Mouse (Mus musculus) ovary, postnatal 36 days (tissue): ENCODE data around the gene Fgfr2.
"Not testable (repeated sequence)": the region's sequence is repeated elsewhere in the genome, so short reads cannot be mapped to it uniquely, and the experiment has no call there.

Experiments
- DNase-seq: peaks from one replicate; pipeline ENCODE4 v3.0.0; 2022; ENCODE audit warnings: low spot score, mixed read lengths

Fgfr2 gene

DNA sequence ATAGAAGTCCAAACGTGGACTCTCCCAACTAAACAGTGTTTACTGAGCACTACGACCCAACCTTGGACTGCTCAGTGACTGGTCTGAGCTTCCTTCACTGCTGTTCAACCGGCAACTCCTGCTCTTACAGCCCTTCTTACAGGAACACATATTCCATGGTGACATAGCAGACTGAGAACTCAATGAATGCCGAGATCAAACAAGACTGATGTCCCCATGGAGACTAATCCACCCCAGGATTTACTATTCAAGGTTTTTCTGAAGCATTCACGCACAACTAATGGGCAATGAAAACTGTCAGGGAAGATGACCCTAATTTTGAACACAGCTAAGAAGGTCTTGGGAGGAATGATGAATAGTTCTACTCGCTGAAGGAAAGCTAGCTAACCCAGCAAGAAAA is 2650.5 kb downstream of the Fgfr2 start:
- no peak for DNase-seq

DNA sequence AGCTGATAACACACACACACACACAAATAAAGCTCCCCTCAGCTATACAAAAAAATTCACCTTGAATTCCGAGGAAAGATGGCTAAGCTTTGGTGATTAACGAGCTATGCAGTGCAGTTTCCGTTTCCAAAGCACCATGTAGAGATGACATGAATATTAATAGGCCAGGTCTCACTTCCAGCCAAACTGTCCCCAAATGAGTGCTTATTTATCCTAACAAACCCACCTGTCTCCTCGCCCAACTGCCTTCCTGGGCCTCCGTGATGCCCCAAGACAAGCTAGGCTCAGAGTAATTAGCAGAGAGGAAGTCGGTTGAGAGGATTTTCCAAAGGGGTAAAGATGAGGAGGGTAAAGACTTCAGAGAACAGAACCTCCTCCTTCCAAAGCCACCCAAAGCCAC is 2652.1 kb downstream of the Fgfr2 start:
- DNase-seq: no peak

DNA sequence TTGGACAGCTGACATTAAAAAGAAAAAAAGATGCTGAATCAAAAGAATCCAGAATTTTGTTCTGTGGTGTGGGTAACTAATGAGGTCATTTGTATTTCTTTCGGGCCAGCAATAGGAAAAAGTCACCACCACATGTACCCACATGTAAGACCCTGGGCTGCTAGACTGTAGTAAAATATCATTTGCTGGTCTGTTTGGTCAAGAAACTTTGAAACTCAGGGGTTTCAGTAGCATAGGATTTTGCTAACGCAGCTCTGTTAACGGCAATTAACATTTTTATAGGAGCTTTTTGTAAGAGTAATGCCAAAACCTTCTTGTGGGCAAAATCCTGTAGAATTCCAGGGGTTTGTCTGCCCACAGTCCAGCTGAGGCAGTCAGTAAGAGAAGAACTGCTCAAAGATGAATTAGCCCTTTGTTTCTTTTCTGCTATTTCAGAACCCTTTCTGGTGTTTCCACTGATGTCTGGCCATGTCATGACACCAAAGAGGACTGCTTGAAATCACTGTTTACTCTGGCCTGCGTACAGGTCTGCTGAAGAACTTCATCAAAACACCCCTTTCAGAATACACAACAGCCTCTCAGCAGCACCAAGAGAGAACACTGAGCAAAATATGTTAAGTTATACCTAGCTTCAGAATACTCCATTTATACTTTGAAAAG is 2667.4 kb downstream of the Fgfr2 start:
- no peak for DNase-seq

DNA sequence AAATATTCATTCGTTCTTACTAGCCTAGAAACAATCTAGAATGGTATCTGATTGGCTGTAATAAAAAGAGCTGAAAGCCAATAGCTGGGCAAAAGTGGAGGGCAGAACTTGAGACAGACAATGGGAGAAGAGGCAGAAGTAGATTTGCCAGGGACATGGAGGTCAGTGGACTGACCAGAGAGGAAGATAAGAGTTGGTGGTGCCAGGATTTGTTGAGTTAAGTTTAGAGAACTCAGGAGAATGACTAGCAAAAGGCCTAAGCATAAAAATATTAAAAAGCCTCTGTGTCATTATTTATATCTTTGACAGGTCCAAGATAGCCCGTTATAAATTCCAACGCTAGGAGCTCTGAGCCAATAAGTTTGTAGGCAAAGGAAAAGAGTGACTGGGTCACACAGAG is 2668.9 kb downstream of the Fgfr2 start:
- DNase-seq: no peak

DNA sequence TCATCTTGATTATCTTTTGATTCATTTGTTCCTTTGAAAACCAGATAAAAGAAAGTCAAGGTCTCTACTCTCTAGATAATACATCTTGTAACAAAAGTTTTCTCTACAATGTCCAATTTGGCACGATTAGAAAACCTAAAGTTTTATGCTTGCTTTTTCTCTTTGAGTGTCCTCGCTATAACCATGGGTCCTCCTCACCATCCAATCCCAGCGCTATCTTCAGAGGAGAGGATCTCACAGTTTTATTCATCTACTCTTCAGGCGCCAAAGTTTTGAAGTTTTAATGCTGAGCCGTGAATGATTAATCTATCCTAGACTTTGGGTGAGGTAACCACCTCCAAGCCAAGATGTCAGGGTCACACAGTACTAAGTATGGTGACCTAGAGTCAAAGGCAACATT is 2687.4 kb downstream of the Fgfr2 start:
- DNase-seq: no peak

DNA sequence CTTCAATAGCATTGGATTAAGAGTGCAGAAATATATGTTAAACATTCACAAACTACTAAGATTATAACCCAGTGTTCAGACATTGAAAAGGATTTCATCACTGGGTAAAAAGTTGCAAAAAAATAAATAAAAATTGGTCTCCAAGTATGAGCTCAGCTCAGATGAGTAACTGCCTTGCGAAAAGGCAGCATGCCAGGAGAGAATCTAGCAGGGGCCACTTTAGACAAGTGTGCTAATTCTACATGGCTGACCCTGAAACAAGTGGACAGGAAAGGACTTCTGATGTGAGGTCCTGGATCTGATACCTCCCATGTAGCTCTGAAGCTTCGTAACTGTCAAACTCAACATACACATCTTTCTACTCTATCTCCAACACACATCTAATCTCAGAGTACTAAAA is 2691.0 kb downstream of the Fgfr2 start:
- no peak for DNase-seq

DNA sequence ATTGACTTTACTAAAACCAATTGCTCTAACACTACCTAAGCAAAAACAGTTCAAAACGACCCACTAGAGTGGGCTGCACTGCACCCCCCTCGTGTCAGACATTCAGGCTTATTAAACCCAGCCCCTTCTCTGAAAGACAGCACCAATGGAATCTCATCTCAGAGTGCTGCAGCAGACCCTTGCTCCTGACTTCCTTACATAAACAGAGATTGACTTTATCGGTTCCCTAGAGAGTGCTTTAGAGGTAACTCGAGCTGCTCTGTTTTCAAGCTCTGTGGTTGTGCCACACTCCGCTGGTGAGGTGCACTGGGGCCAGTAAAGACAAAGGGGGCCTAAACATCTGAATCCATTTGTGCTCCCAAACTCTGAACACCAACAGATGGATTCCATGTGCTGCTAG is 2696.6 kb downstream of the Fgfr2 start:
- DNase-seq: no peak

DNA sequence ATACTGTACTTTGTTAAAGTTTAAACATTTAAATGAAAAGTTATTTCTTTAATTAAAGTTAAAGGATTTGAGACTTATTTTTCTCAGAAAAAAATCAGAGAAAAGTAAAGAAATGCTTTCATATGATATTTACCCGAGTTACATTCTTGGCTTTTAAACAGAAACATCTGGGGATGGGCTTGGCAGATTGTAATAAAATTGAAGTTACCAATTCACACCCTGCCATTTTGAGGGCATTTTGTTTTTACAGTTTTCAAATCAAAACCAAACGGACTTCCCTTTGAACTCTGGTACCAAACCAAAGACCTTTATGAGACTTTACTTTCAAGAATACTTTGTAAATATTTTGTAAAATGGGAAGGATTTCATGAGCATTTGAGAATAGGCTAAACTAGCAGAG is 2697.2 kb downstream of the Fgfr2 start:
- DNase-seq: no peak

DNA sequence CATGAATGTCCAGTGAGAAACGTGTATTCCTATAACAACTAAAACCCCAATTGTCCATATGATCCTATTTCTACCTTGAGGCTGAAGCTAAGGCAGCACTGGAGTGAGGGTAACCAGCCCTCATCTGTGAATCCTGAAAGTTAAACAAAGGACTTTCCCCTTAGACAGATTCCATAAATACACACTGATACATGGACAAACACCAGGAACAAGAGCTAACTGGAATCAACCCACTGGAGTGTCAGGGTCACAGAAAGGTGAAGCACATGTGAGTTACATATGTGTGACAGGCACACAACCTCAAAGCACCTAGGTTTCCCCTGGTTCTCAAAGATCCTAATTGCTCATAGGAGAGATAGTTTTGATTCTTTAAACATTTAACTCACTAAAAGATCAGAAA is 2703.2 kb downstream of the Fgfr2 start:
- DNase-seq: no peak

DNA sequence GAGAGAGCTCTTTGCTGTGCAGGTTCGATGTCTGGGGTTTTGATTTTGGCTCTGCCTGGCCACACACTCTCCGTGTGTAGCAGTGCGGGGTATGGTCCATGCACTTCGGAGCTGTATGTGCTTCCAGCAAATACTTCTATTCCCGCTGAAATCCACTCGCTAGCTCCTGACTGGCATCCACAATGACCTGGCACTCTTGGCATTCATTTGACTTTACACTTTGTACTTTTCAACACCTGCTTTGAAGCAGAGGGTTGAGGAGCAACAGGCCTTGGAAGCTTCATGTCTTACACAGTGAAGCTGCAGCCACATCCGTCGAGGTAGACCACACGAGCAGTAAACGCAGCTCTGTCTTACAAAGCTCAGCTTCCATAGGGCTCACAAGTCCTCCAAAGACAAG is 2715.5 kb downstream of the Fgfr2 start:
- DNase-seq: no peak

DNA sequence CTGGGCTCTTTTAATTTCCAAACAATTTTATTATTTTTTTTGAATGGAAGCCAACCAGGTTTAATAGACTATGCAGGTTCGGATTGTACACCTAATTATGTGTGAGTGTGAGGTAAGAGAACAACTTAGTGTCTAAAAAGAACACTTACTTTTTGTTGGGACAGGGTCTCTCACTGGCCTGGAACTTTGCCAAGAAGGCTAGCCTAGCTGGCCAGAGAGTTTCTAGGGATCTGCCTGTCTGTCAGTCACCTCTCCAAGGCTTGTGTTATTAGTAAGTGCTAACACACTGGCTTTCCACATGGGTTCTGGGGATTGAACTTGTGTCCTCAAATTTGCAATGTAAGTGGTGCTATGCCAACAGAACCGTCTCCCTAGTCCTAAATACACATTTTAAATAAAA is 2719.8 kb downstream of the Fgfr2 start:
- no peak for DNase-seq

DNA sequence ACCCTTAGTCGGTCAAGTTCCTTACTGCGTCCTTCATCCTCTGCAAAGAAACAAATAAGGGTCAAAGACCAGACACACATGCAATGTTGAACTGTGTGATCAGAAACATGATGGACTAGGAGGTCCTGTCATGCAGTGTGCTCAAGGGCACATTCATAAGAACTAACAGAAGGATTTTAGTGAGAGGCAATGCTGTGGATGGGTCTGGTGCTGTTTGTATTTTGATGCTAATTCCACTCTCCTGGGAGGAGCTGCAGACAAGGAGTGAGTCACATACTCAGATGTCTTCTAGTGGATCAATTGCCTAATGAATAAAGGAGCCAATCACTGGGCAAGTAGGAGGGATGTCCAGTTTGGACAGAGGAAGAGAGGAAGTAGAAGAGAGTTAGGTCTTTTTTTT is 2728.5 kb downstream of the Fgfr2 start:
- no peak for DNase-seq

DNA sequence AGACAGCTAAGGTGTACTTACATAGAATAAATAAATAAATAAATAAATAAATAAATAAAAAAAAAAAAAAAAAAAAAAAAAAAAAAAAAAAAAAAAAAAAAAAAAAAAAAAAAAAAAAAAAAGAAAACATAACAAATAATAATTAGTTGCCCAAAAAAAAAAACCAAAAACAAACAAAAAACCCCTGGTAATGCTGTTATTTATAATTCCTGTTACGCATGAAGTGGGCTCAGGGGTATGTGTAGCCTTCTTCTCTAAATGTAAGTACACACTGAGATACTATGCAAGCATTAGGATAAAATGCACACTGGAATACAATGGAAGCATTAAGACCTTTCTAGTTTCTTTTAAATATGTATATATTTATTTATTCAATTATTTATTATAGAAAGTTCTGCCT is 2733.1 kb downstream of the Fgfr2 start:
- DNase-seq: not testable (repeated sequence)

DNA sequence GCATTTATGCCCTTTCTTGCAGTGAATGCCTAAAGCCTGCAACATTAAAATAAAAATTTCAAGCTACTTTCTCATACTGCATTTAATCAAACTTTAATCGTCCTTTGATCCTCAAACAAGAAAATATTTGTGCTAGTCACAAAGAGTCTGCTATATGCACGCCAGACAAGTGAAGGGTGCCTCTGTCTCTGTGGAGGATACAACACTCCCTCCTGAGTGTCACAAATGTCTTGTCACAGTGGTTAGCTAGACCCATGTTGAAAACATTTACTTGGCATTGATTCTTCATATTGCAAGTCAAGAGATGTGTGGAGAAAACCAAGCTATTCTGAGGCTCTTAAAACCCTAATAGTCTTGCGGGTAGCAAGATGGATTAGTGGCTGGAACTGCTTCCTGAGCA is 2736.8 kb downstream of the Fgfr2 start:
- DNase-seq: no peak

DNA sequence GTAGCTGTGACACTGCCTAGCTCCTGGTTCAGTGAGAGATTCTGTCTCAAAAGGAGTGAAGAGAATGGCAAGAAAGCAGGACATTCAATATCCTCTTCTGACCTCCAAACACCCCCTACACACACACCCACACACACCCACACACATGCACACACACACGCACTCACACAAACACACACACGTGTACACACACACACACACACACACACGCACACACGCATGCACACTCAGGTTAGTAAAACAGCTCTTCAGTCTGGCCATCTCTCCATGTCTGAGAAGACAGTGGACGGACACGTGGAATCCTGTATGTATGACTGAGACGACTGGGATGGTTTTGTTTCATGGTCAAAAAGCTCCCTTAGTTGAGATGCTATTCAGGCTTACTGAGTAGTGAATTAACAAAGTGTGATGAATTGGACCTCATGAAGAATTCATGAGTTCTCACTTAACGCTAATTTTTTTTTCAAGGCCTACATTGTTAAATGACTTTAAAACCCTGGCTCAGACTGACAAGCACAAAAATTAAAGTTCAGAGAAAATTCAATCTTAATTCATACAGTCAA is 2737.3 kb downstream of the Fgfr2 start:
- no peak for DNase-seq

DNA sequence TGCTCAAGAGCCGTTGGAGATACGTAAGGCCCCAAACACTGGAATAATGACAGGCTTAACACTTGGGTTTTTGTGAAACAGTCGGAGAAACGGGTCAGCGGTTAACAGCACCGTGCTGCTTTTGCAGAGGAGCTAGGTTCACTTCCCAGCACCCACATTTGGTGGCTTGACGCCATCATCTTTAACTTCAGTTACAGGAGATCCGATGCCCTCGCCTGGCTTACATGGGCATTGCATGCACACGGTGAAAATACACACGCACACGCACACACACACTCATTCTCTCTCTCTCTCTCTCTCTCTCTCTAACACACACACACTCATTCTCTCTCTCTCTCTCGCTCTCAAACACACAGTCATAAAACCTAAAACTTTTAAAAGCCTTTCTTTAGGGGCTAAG is 2741.0 kb downstream of the Fgfr2 start:
- DNase-seq: no peak

DNA sequence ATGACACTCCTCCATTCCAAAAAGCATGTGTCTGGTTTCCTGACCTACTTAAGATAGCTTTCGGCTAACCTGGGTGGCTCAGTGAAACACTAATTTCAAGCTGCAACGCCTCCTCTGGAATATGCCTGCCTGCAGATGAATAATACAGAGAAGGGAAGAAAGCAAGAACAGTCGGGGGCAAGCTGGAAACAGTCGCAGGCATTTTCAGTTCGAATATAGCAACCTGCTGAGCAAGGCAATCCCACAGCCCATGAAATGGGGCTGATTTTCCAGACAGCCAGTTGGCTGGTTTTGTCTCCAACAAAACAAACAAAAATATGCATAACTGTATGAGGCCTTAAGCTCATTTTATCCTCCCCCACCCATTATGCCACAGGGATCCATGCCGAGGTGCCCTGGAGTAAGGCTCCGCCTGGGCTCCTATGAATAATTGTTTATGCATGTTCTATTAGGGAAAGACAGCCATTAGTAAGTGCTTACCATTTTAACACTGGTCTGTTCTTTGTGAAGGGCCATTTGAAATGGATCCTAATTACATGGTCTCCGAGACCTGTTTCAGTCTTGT is 2741.7 kb downstream of the Fgfr2 start:
- DNase-seq: no peak

DNA sequence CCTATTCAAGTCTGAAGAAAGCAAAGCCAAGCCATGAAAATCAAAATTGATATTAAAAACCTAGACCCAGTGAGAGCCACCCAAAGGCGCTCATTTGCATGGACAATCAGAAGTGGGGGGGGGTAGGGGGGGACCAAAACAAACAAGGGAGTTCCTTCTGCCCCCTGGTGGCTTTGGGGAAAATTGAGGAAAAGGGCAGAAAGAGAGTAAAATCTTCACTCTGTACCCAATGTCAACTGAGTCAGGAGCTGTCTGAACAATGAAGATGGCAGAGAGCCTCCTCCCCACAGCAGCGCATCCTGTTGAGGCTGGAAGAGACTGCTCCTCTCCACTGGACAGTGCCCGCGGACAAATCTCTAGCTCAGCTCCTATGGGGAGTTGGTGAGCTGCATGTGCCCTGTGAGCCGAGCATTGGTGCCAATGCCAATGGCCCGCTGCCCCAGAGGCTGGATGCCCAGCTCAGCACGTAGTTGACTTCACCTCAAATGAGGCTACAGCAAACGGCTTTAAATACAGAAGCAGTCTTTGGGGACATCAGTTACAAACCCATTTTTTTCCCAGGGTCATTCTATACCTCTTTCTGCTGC is 2742.3 kb downstream of the Fgfr2 start:
- peak; percentile 18 for DNase-seq

DNA sequence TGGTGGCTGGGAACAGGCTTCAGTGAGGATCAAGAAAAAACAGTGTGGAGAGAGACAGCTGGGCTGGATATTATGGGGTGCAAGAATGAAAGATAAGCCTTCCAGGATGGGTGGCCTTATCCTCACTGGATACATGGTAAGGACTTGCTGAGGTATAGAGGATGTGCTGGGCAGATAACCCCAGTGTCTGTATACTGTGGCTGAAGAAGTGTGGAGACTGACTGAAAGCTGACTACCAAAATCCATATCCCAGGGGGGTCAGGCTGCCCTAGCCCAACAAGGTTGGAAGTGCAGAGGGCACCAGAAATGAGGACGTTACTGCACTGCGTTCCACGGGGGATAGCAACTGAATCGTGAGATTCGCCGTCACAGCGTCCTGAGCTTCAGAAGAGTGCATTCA is 2742.8 kb downstream of the Fgfr2 start:
- DNase-seq: no peak

DNA sequence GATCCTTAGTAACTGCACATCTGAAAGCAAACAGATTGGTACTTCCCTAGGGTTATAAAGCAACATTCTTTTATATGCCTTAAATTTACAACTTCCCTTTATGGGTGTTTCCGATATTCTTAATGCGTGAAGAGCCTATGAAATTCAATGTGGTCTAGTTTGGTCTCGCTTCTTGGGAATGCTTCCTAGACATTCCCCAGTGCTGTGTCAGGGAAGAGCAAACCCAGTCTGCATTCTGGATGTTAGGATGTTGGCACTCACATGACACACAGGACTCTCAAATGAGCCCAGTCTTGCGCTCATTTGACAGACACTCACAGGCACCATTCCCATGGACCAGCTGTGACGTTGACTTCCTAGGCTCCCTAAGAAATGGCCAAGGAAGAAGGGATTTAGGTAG is 2743.3 kb downstream of the Fgfr2 start:
- no peak for DNase-seq

DNA sequence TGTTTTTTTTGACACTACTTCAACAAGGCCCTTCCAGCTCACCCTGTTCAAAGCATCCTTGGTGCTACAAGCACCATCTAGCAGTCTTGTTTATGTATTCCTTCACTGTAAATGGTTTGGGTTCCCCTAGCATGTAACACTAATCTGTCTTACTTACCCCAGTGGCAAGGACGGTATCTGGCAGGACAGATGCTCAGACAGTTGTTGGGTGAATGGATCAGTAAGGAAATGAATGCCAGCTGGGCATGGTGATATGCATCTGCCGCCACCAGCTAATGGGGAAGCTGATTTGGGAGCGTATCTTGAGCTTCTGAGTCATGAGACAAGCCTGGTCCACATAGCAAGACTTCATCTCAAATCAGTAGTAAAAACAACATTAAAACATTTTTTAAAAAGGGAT is 2744.8 kb downstream of the Fgfr2 start:
- DNase-seq: no peak

DNA sequence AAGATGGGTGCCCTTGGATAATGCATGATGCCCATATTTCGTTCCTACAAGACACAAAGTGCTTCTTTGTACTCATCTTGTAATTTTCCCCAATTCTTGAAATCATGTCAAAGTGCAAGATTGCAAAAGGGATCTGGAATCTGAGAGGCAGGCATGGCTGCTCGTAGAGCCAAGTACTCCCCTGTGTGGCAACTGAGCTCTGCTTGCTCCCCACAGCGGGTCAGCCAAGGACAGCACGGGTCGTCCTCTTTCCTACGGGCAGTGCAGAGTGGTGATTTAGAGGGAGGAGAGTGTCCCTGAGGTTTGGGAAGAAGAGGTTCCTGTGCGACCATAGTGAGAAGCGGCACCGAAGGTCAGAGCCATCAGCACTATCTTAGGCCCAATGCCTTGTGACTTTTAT is 2748.8 kb downstream of the Fgfr2 start:
- DNase-seq: peak; percentile 57

DNA sequence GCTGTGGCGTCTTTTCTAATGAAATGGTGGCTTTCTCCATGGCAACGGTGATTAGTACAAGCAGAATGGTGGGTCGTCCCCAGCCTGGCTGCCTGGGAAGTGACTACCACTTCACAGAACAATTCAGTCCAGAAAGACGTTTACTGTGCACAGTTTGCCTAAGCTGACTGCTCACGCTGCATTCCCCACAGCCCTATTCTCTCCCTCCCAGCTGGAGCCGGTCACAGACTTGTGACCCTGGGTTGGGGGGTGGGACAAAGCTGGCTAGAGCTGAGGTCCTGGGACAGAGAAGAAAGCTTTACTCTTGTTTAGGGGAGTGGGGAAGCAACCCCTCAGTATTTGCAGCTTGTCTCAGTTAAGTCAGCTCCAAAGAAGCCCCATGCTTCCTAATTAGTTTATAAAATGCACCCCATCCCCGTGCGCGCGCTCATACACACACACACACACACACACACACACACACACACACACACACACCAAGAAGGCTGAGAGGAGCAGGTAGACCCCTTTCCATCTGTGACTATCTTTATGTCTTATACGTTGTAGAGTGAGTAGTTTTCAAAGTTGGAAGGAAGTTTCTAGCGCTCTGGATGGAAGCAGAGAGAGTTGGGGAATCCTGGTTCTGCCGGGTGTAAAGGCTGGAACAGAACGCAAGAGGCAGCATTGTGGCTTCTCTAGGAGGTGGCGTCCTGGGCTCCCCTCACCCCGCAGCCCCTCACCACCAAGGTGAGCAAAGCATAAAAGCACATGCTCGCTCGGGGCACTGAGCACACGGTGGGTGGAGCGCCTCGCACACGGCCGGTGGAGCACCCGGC is 2754.1 kb downstream of the Fgfr2 start:
- no peak for DNase-seq
